Mouse (Mus musculus) large intestine, adult 2 months (tissue): ENCODE data around the gene Sh3tc1. TPM values are rescaled to one million over a fixed set of nuclear protein-coding genes. Genes with fewer than 3 reads are reported as not detected.
A peak's percentile ranks its signal among the peaks of the same experiment; 100 is the strongest.

Experiments used
- DNase-seq: peaks from one replicate; pipeline ENCODE4 v3.0.0-alpha.2; 2012; ENCODE audit warnings: low read depth, low spot score
- WGBS: fragments of 180-500 bp; shearing (Covaris S2); methylation state at CpG from one replicate; pipeline ENCODE4 v1.1.7; 2018; 5-methylcytosine and 5-hydroxymethylcytosine counted together
- polyA plus RNA-seq: library from polyadenylated mRNA; depleted of rRNA; stranded (reverse); fragments of >200 nt; gene quantifications from 2 replicates; pipeline ENCODE4 v1.2.3, GENCODE M21; 2012

The Sh3tc1 gene
- polyA plus RNA-seq, 1 experiment: 6.7 TPM

DNA sequence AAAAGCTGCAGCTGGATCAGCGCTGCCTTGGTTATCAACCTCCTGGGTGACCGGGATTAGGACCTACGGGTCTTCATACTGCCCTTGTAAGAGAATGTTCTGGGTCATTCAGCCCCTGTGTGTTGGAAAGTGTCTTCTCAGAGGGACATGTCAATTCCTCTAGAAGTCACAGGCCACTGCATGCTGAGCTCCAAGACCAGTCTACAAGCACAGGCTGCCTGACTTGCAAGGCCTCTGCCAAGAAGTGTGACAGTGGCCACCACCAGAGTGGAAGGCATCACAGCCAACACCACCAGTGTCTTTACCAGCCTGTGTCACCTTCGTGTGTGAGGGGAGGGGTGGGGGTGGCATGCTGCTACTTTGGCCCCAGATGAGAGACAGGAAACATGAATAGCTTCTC, 16.2 kb upstream of the Sh3tc1 start:
- WGBS: 81% methylated on average over 4 of the region's 4 CpGs
- DNase-seq: no peak

DNA sequence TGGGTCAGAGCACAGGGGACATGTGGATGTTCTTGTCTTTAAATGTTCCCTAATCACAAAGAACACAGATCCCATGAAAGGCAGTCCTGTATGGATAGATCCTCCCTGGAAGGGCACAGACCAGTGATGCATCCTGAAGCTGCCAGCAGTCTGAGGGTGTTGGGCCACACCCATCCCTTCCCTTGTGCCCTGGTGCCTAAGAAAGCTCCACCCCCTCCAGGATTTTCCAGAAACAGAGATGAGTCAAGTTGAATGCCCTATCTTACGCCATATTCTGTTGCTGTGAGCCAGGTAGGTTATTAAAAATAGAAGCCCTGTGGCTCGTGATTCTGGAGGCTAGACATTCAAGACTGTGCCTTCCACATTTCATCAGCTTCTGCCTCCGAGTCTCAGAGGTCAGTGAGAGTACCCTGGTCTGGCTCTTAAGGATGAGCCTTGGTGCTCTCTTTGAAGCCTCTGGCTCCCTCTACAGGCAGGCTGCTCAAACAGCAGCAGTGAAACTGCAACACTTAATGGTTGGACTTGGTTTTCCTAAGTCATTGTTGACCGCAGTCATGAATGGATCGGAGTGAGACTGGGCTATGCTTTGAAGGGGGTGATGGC, 15.4 kb upstream of the Sh3tc1 start:
- peak; percentile 60 for DNase-seq
- WGBS: 22% methylated on average over 5 of the region's 5 CpGs

DNA sequence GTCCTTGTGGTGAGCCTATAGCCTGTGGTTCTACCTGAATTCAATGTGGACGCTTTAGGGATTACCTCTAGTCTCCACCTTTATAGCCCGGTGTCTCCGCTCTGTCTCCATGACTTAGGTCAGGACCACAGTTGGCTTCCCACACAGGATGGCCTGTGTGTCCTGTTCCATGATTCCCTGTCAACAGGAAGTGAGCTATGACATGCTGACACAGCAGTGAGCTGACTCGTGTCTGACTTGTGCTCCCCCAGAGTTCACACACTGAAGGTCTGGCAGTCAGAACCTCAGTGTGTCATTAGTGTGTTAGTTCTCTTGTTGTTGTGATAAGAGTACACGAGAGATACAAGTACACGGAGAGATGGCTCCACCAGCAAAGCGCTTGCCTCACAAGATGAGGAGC, 11.2 kb upstream of the Sh3tc1 start:
- DNase-seq: no peak
- WGBS: 77% methylated on average over 7 of the region's 7 CpGs

DNA sequence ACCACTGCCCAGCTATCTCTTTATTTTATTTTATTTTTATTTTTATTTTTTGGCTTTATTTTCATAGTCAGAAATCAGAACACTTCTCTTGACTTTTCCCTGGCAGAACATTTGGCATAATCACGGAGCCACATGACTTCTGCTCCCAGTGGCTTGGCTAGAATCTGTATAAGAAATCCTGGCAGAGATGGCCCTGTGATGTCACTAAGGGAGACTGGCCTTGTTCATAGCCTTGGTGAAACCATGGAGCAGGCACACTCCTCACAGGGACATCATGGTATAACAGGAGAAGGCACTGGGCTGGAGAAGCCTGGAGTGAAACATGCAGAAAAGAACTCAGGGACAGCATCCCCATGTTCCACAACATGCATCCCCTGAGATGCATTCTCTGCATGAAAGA, 10.2 kb upstream of the Sh3tc1 start:
- WGBS: 84% methylated on average over 1 of the region's 1 CpGs
- DNase-seq: no peak

DNA sequence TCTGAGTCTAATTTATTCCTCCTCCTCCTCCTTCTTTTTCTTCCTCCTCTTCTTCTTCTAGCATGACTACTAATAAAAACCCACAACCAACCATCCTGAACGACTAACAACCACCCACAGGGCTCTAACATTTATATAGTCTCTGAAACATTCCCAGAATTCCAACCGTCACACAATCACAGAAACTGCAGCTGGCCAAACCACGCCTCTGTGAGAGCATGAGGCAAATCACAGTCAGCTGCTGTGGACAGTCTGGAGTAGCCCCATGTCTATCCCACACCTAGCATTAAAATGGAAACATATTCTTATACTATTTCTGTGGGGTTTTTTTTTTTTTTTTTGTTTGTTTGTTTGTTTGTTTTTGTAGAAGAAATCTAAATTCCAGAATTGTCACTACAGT, 9.6 kb upstream of the Sh3tc1 start:
- WGBS: 48% methylated on average over 3 of the region's 3 CpGs
- no peak for DNase-seq

DNA sequence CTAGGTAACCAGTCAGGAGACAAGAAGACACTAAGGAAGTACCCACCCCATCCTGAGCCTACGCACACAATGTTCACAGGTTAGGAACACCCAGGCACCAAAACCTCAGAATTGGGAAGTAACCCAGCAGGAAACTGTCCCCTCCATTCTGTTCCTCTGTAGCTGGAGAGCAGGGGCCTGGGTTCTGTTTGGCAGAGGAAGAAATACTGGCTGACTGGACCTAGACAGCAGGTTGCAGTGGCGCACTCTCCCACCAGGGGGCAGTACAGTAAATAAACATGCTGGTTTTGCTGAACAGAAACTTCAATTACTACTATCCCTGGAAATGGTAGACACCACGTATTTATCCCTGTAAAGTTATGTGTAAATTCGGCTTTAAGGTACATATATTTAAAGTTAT, 7.1 kb upstream of the Sh3tc1 start:
- no peak for DNase-seq
- WGBS: 22% methylated on average over 4 of the region's 4 CpGs

DNA sequence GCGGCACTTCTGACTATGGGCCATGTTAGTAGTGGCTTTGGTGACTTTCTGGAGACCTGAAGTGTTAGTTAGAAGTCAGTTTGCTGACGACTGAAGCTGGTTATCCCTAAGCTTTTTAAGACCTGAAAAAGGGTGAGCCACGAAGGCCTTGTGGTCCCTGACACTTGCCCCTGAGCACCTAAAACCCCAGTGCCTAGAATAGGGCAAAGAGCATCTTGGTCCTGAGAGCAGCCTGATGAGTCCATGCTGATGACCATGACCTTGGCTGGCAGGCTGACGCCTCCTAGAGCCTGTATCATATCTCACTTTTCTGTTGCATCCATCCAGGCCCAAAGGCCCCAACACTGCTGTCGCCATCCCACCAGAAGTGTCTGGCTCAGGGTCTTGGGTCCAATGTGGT, 5.6 kb upstream of the Sh3tc1 start:
- DNase-seq: no peak
- 89% methylated on average over 5 of the region's 5 CpGs for WGBS

DNA sequence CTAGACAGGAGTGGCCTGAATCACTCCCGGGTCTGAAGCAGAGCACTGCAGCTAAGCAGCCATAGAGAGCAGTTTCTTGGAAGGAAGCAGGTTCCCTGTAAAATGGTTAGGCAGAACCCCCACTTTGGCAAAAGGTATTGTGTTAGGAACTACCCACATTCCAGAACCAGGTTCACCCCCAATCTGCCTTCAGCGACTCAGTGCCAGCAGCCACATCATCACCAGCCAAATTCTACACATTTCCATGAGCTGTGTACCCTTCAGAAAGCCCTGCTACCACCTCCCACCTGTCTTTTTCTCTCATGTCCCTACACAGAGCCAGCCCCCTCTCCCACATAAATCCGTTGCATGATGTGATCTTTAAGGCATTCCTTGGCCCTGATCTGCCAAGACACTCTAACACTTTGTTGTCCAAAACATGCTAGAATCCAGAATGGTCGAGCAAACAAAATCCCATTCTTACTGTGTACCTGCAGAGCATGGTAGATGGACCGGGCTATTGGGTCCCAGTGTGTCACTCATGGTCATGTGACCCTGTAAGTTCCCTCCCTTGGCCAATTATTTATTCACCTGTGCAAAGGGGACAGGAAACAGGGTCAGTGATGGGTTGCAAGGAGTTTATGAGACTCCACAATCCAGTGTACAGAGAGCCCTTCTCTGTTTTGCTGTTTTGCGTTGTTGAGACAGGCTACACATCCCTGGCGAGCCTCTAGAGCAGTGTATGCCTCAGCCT, 4.4 kb upstream of the Sh3tc1 start:
- DNase-seq: no peak
- WGBS: 82% methylated on average over 7 of the region's 7 CpGs

DNA sequence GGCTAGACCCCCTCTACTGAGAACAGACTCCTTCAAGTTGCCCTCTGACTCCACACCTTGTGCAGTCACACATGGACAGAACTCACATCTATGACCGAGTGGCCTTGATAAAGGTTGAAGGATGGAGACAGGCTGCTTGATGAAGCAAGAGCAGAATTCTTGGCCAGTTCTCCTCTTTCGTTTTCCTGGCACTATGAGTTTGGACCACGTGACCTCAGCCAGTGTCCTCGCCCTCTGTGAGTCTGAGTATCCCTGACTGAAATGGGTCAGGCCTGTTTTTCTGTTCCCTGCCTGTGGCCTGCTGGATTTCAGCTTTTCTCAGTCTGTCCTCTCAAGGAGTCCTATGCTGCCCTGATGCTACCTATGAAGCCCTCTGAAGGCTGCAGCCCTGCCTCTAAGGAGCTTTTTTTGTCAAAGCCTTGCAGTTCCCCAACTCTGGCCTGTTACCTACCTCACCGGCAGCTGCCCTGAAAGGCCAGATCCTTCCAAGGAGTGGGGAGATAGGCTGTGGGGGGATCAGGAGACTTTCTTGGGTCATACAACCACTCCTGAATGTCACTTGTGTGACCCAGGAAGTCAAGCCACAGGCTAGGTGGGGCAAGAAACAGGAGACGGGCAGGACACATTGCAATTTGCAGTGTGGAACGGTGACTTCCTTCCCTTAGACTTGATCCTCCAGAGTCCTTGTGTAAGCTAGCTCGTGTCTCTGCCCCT, 3.6 kb upstream of the Sh3tc1 start:
- DNase-seq: no peak
- WGBS: 43% methylated on average over 8 of the region's 8 CpGs

DNA sequence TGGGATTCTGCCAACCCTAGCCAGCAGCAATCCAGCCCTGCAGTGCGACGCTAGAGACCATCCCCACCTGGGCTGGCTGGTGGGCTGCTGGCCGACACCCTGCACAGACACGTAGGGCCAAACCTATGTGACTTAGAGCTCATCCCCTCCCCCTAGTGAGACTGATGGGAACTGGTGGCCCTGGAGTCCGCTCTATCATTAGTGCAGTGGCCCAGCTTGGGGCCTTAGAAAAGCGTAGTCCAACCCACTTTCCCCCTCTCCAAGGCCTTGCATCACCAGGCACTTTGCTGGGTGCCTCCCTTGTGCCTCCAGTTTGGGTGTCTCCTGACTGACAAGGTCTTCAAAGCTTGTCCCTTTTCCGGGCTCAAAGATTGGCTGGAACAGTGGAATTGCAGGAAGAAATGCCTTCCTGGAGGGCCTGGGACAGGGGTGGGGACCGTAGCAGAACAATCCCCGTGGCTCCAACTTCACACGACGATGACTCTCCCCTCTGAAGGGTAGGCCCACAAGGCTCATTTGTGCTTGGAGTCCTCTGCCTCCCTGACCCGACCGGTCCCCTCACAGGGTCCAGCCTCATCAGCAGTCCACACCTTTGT, 1.5 kb upstream of the Sh3tc1 start:
- 70% methylated on average over 13 of the region's 13 CpGs for WGBS
- DNase-seq: no peak

DNA sequence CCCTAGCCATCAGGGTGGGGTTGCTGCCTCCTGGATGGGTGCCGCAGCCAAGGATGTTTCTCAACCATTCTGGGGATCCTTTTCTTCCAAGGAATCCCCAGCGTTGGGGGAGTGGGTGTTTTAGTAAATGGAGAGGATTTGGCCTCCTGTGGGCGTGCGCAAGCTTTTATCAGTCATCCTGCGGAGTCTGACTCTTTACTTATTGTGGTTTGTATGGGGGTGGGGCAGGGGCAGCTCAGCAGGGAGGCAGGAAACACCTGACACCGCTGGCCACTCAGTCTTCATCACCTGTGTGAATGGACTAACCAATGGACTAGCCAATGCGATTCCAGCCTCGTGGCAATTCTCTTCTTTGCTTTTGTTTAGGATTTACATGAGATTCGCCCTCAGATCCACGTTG, 929 bp upstream of the Sh3tc1 start:
- WGBS: 50% methylated on average over 10 of the region's 10 CpGs
- no peak for DNase-seq

DNA sequence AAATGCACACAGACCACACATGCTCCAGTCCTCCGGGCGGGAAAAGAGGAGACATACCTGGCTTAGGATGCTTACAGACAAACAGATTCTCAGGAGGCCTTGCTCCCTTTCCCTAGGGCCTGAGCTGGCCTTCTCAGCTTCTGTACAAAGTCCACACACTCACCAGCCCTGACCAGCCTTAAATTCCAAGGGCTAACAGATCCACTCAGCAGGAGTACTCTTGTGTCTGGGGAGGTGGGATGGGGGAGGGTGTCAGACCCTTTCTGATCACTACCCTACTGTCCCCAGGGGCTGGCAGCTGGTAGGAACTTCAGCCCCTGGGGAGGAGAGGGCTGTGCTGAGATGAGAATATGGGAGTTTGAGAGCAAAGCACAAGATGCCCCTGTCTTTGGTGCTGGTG, 782 bp downstream of the Sh3tc1 start:
- 59% methylated on average over 2 of the region's 2 CpGs for WGBS
- DNase-seq: no peak

DNA sequence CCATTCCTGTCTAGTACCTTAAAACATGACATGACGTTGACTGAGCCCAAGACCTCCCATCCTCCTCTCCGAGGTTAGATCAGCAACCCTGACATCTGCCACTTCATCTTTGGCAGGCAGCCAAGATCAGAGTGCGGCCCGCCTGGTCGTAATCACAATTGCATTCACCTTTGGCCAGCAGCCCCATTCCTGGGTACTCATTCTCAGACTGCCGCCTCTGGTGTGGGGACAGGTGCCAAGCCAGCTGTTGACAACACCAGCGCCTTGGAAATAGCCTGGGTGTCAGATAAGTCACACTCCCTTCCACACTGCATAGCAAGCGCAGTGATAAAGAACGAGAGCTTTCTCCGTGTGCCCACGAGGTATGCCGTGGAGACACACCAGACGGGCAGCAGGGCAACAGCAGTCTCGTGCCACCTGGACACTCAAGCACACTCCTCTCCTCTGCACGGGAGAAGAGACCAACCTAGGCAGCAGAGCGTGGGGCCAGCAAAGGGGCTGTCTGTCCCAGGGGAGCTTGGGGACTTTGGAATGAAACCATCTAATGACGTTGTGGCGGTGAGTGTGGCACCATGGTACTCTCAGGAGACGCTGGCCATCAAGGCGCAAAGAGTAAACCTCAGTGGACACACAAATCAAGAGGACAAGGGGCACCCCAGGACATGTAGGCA, 2.4 kb downstream of the Sh3tc1 start:
- 26% methylated on average over 20 of the region's 20 CpGs for WGBS
- DNase-seq: peak; percentile 97

DNA sequence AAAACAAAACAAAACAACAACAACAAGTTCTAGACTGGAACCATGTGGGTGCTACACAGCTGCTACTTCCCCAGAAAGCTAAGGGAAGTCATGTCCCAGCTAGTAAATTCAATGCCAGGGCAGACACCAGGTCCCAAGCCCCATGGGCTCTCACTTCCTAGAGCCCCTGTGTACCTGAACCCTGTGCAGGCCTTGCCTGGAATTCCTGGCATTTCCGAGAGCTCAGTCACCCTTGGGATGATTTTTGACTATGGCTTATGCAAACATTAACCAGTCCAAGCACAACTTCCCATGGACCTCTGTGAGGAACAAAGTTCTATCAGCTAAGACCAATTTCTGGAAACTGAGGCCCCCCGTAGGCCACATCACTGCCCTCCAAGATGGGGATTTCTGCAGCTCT, 6.3 kb downstream of the Sh3tc1 start:
- WGBS: 87% methylated on average over 2 of the region's 2 CpGs
- no peak for DNase-seq

DNA sequence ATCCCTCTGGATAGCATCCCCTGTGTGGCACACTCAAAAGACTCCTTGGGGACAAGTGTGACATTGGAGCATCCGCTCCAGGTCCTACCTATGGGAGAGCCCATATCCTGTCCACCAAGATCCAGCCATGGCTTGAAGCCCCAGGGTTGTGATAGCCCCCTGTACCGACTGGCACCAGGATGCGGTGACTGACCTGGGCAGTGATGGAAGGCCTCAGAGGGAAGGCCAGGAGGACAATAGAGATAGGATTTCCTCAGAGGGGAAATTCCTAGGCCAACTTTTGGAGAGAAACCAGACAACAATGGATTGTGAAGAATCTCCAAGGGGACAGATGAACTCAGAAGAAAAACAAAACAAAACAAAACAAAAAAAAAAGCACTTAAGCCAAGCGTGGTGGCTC, 8.8 kb downstream of the Sh3tc1 start:
- WGBS: 90% methylated on average over 4 of the region's 4 CpGs
- no peak for DNase-seq

DNA sequence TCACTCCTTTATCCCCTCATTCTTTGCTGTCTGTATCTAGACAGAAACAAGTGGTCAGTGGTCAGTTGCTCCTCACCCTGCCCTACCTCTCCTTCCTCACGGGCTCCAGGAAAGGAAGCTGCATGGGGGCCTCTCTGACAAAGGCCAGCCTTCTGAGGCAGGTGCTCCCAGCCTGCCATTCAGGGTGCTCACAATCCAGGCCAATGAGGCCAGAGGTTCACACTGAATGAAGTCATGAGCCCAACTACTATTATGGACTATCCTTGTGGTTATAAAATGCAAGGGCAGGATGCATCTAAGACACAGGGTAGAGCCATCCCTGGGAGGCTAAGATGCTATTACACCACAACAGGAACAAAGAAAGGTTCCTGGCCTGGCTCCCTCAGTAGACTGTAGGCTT, 9.2 kb downstream of the Sh3tc1 start:
- no peak for DNase-seq
- WGBS: 60% methylated on average over 1 of the region's 1 CpGs

DNA sequence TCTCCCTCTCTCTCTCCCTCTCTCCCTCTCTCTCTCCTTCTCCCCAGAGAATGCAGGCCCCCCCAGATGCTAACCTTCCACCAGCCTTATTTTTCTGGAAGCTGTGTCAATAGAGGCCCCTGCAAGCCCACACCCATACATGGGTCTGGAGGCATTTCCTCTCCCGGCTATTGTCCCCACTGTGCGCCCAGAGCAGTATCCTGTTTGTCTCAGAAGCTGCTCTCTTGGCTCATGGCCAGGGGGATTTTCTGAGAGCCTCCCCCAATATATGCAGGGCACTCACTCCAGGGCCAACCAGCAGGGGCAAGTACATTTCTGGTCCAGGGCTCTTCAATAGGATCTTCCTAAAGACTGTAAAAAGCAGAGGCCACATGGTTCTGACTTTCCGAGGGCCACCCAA, 9.9 kb downstream of the Sh3tc1 start:
- 77% methylated on average over 3 of the region's 3 CpGs for WGBS
- no peak for DNase-seq

DNA sequence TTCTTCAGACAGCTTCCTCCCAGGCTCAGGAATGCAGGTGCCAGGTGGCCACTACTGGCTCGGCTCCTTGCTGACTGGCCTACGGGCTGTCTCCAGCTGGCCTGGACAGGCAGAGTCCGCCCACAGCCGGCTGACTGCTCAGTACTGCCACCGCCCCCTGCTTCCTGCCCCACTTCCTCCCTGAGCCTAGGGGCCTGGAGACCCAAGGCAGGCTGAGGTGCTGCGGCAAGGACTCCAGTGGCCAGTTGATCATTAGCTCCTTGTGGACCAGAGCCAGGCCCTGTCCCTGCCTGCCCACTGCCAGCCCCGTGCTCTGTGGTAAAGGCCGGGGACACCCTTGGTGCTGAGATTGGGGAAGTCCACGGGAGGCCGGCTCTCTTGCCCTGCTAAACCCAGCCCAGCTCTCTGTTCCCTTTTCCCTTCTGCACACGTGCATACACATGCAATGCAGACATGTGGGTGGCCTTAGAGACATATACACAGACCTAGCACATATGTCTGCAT, 10.8 kb downstream of the Sh3tc1 start:
- no peak for DNase-seq
- WGBS: 10% methylated on average over 11 of the region's 11 CpGs

DNA sequence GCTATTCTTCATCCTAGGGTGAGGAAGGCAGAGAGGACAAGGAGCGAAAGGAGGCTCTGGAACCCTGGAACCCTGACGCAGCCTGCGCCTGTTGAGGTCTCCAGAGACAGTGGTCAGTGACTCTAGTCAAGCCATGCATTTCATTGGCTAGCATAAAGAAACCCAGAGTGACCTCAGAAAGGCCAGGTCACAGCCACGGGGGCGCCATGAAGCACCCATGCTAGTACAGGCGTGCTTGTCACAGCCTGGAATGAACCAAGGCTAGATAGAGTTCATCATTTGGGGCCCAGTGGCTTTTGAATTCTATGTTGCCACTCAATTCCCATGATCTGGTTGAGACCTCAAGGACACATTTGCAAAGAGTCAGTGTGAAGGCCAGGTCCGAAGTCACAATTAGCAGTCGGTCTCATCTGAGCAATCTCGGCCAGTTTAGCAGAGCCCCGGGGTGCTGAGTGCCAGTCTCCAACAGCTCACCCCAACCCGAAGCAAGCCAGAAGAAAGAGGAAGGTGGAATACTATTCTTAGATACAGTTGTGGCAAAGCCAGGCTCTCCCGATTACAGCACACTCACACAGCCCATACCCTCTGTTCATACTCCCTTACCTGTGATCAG, 11.3 kb downstream of the Sh3tc1 start:
- DNase-seq: no peak
- WGBS: 75% methylated on average over 12 of the region's 12 CpGs

DNA sequence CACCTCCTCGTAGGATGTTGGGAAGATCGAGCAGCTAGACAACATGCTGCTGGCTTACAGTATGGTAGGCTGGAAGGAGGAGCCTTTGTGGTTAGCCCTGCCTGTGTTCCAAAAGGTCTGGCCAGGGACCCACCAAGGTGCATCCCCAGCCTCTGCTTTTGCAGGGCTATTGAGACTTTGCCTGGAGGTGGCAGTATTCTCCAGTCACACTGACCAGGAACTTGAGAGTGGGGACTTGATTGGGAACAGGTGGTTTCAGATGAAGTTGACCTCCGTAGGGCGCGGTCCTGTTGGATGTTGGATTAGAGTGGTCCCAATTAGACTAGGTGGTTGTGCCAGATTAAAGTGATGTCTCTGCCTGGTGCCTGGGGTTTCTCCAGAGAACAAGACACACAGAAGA, 12.3 kb downstream of the Sh3tc1 start:
- 88% methylated on average over 5 of the region's 5 CpGs for WGBS
- DNase-seq: no peak
